Mouse (Mus musculus): Measurements from ENCODE around the gene Nol8. TPM values are rescaled to one million over a fixed set of nuclear protein-coding genes. Genes with fewer than 3 reads are reported as not detected.

Nol8 gene
- polyA plus RNA-seq, 1 experiment = 0.06 TPM

- TF ChIP-seq CTCF (IDR thresholded peaks at IDR 0.05; ENCODE audit: extremely low read depth, insufficient read length, insufficient replicate concordance, low read depth, low read length) (no peak), POLR2A (IDR thresholded peaks at IDR 0.05; ENCODE audit: low read depth, low read length) (no peak)
Observed at GRCm38 (mm10) chr13:49691056-49691455, 38.2 kb downstream of the Nol8 start.

DNA sequence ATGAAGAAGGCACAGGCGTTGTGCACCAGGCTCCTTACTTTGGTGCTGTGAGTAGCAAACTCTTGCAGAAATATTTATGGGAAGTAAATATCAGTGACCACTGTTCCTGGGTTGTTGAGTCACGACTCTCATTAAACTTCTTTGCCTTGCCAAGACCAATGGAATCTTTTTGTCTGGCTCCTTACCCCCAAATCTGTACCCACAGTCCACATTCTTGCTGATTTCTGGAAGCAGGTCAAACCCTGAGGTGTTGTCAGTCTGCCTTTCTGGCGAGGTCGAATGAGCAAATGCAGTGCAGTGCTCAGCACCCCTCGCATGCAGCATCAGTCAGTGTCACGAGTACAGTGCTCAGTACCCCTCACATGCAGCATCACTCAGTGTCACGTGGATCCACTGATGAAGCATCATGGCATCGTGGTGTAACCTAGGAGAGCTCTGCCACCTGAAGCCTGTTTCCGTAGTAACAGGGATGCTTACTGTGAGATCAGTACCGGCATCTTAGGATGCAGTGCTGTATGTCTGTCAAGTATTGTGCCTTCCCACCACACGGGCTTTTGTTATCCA lies 50.4 kb downstream of the Nol8 start:
- Histone ChIP-seq H3K36me3 (ENCODE audit: control insufficient read depth, insufficient read depth, low read length) (peaks cover 58% of the 10 kb centered on the region), H3K27ac (ENCODE audit: insufficient read depth, low read depth, low read length) (no peak overlapping the region), H3K27me3 (ENCODE audit: control insufficient read depth, insufficient read depth, low read length) (no peaks in the 10 kb centered on the region), H3K4me1 (ENCODE audit: control insufficient read depth, insufficient read depth, insufficient read length, low read length) (no peaks in the 10 kb centered on the region), H3K4me3 (ENCODE audit: low read depth, low read length) (no peak overlapping the region)
- TF ChIP-seq POLR2A (IDR thresholded peaks at IDR 0.05; ENCODE audit: low read depth, low read length) (no peak), CTCF (IDR thresholded peaks at IDR 0.05; ENCODE audit: extremely low read depth, insufficient read length, insufficient replicate concordance, low read depth, low read length) (no peak)
- 91% methylated on average over 11 of the region's 11 CpGs for WGBS

More at GRCm38 (mm10) chr13:49691056-49691455, 38.2 kb downstream of the Nol8 start:
- Histone ChIP-seq H3K4me1 (ENCODE audit: control insufficient read depth, insufficient read depth, insufficient read length, low read length) (no peaks in the 10 kb centered on the region), H3K4me3 (ENCODE audit: low read depth, low read length) (no peak overlapping the region), H3K27ac (ENCODE audit: insufficient read depth, low read depth, low read length) (no peak overlapping the region), H3K36me3 (ENCODE audit: control insufficient read depth, insufficient read depth, low read length) (peaks cover 46% of the 10 kb centered on the region), H3K27me3 (ENCODE audit: control insufficient read depth, insufficient read depth, low read length) (no peaks in the 10 kb centered on the region)
- 97% methylated on average over 5 of the region's 5 CpGs for WGBS

DNA sequence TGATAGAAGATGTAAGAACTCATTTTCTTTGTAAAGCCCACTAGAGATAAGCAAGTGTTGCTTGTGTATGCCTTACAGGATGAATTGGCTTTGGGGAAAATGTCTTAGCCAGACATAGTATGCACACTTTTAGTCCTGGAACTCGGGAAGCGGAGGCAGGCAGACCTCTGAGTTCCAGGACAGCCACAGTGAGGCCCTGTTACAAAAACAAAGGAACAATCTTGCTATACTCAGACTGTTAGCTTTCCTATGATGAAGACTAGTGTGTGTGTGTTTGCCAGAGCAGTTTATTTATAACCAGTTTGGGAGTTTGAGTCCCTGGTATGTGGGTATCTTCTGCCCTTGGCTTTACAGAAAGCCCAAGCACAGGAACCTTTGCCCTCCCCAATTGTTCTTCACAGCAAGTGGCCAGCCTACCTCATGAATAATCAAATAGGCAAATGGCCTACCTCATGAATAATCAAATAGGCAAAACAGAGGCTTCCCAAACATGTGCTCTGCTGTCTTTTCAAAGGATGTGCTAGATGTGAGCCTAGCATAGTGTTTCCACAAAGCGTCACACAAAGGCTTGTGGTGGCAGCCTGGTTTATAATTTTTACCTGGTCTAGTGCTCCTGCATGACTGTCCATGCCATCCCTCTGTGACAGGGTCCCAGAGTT lies 53.3 kb downstream of the Nol8 start:
- Histone ChIP-seq H3K27ac (ENCODE audit: insufficient read depth, low read depth, low read length) (no peak overlapping the region), H3K4me3 (ENCODE audit: low read depth, low read length) (no peak overlapping the region), H3K36me3 (ENCODE audit: control insufficient read depth, insufficient read depth, low read length) (peaks cover 77% of the 10 kb centered on the region), H3K27me3 (ENCODE audit: control insufficient read depth, insufficient read depth, low read length) (no peaks in the 10 kb centered on the region), H3K4me1 (ENCODE audit: control insufficient read depth, insufficient read depth, insufficient read length, low read length) (no peaks in the 10 kb centered on the region)
- TF ChIP-seq CTCF (IDR thresholded peaks at IDR 0.05; ENCODE audit: extremely low read depth, insufficient read length, insufficient replicate concordance, low read depth, low read length) (no peak), POLR2A (IDR thresholded peaks at IDR 0.05; ENCODE audit: low read depth, low read length) (no peak)
- WGBS = 92% methylated on average over 3 of the region's 3 CpGs

GRCm38 (mm10) chr13:49708311-49708710 lies 55.4 kb downstream of the Nol8 start:
- Histone ChIP-seq H3K27ac (ENCODE audit: insufficient read depth, low read depth, low read length) (no peak overlapping the region), H3K4me1 (ENCODE audit: control insufficient read depth, insufficient read depth, insufficient read length, low read length) (no peaks in the 10 kb centered on the region), H3K36me3 (ENCODE audit: control insufficient read depth, insufficient read depth, low read length) (peaks cover 71% of the 10 kb centered on the region), H3K4me3 (ENCODE audit: low read depth, low read length) (no peak overlapping the region), H3K27me3 (ENCODE audit: control insufficient read depth, insufficient read depth, low read length) (no peaks in the 10 kb centered on the region)
- no peak for TF ChIP-seq CTCF (IDR thresholded peaks at IDR 0.05; ENCODE audit: extremely low read depth, insufficient read length, insufficient replicate concordance, low read depth, low read length)
- TF ChIP-seq POLR2A (IDR thresholded peaks at IDR 0.05; ENCODE audit: low read depth, low read length) = no peak
- WGBS = 91% methylated on average over 8 of the region's 8 CpGs

GRCm38 (mm10) chr13:49712047-49712721 lies 59.3 kb downstream of the Nol8 start:
- Histone ChIP-seq H3K36me3 (ENCODE audit: control insufficient read depth, insufficient read depth, low read length) (peaks cover 69% of the 10 kb centered on the region), H3K27me3 (ENCODE audit: control insufficient read depth, insufficient read depth, low read length) (no peaks in the 10 kb centered on the region), H3K27ac (ENCODE audit: insufficient read depth, low read depth, low read length) (no peak overlapping the region), H3K4me3 (ENCODE audit: low read depth, low read length) (no peak overlapping the region), H3K4me1 (ENCODE audit: control insufficient read depth, insufficient read depth, insufficient read length, low read length) (no peaks in the 10 kb centered on the region)
- WGBS = 90% methylated on average over 12 of the region's 12 CpGs
- no peak for TF ChIP-seq POLR2A (IDR thresholded peaks at IDR 0.05; ENCODE audit: low read depth, low read length)
- no peak for TF ChIP-seq CTCF (IDR thresholded peaks at IDR 0.05; ENCODE audit: extremely low read depth, insufficient read length, insufficient replicate concordance, low read depth, low read length)

- TF ChIP-seq CTCF (IDR thresholded peaks at IDR 0.05; ENCODE audit: extremely low read depth, insufficient read length, insufficient replicate concordance, low read depth, low read length) (no peak), POLR2A (IDR thresholded peaks at IDR 0.05; ENCODE audit: low read depth, low read length) (no peak)
- Histone ChIP-seq H3K27ac (ENCODE audit: insufficient read depth, low read depth, low read length) (no peak overlapping the region), H3K4me3 (ENCODE audit: low read depth, low read length) (no peak overlapping the region), H3K27me3 (ENCODE audit: control insufficient read depth, insufficient read depth, low read length) (no peaks in the 10 kb centered on the region), H3K4me1 (ENCODE audit: control insufficient read depth, insufficient read depth, insufficient read length, low read length) (no peaks in the 10 kb centered on the region), H3K36me3 (ENCODE audit: control insufficient read depth, insufficient read depth, low read length) (peaks cover 87% of the 10 kb centered on the region)
- 88% methylated on average over 3 of the region's 3 CpGs for WGBS
Observed at GRCm38 (mm10) chr13:49719310-49719709, 66.4 kb downstream of the Nol8 start.

Other genes starting within 250 kb of the Nol8 start
- 2.6 TPM in 2 replicates for gene Ippk, start 231.8 kb upstream of the Nol8 start, polyA plus RNA-seq (2012; rRNA removed)
- gene Tes3-ps, start 159.8 kb upstream of the Nol8 start, polyA plus RNA-seq (2012; rRNA removed) = not detected in 2 replicates
- gene Ecm2, start 148.3 kb upstream of the Nol8 start, polyA plus RNA-seq (2012; rRNA removed) = 0.17 and 0.19 TPM in 2 replicates
- 0.06 and 0.18 TPM in 2 replicates for gene Aspn, start 108.6 kb upstream of the Nol8 start, polyA plus RNA-seq (2012; rRNA removed)
- not detected in 2 replicates for gene Omd, start 70.6 kb upstream of the Nol8 start, polyA plus RNA-seq (2012; rRNA removed)
- 0.67 and 0.70 TPM in 2 replicates for gene Ogn, start 45.0 kb upstream of the Nol8 start, polyA plus RNA-seq (2012; rRNA removed)
- gene Cenpp, start 293 bp upstream of the Nol8 start, polyA plus RNA-seq (2012; rRNA removed) = 0.27 and 0.29 TPM in 2 replicates
- 5.6 and 10.6 TPM in 2 replicates for gene Iars, start 29.0 kb downstream of the Nol8 start, polyA plus RNA-seq (2012; rRNA removed)
- gene Gm30302, start 145.9 kb downstream of the Nol8 start, polyA plus RNA-seq (2012; rRNA removed) = not detected in 2 replicates

Data from small intestine, adult 2 months (tissue).